Mouse (Mus musculus): ENCODE measurements around the gene Srgap3. TPM values are rescaled to one million over a fixed set of nuclear protein-coding genes. Genes with fewer than 3 reads are reported as not detected.

Srgap3 gene
- polyA plus RNA-seq, 2 experiments, result 8.4 to 14.3 TPM

DNA sequence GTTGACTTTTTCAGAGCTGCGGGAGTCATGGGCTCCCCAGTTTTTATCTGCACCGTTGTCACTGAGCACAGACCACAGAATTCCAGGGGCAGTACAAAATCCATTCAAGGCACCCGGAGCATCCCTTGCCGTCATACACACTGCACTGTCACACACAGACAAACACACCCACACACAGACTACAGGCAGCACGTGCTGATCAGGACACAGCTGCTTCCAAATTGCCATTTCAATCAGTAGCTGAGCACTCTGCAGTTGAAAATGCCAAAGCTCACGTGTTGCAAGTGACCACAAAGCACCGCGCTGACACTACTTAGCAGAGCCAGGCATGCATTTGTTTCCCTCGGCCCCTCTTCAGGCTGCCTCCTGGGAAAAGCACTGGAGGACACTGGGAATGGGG lies 7.8 kb downstream of the Srgap3 start:
- no peak for ATAC-seq (ENCODE audit: low FRiP score, low read depth)
- H3K9me3 ChIP-seq (ENCODE audit: control insufficient read depth, low read length), result no peaks in the 10 kb centered on the region; the same call in 1 of the 2 replicates
- no peak for TF ChIP-seq POLR2A (IDR thresholded peaks at IDR 0.05; ENCODE audit: borderline replicate concordance, extremely low read depth, insufficient read depth, insufficient read length)
- DNase-seq (ENCODE audit: low spot score), result no peak
- H3K27ac ChIP-seq (replicated peaks; ENCODE audit: low read depth, low read length), result no peak overlapping the region
- no peaks in the 10 kb centered on the region for H3K36me3 ChIP-seq (ENCODE audit: control insufficient read depth, insufficient read depth, low read length)
- H3K4me1 ChIP-seq (ENCODE audit: control insufficient read depth, insufficient read depth, low read length), result peaks cover 3% of the 10 kb centered on the region; the same call in 1 of the 2 replicates
- H3K4me3 ChIP-seq (replicated peaks; ENCODE audit: low read length), result no peak overlapping the region
- H3K9ac ChIP-seq (ENCODE audit: low read depth, low read length, severe bottlenecking), result no peak overlapping the region
- H3K27me3 ChIP-seq (ENCODE audit: control insufficient read depth, insufficient read depth, low read length), result no peaks in the 10 kb centered on the region
- no peak overlapping the region for H3K4me2 ChIP-seq (replicated peaks; ENCODE audit: low read depth, low read length, severe bottlenecking)
- 91% methylated on average over 9 of the region's 9 CpGs for WGBS

DNA sequence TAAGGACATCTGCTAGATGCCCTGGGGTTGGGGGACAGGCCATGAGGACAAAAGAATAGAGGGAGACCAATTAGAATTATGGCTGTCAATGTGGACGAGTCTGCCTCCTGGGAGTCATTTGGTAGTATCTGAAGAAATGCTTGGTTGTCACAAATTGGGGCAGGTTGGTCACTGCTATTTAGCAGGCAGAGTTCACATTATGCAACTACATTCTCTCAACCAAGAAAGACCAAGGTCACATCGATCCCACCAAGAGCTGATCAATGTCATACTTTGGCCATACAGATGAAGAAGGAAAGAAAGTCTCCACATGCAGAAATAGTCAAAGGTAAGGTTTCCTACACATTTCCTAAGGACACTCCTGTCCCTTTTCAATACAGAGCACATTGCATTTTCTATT lies 9.3 kb downstream of the Srgap3 start:
- no peak for TF ChIP-seq POLR2A (IDR thresholded peaks at IDR 0.05; ENCODE audit: borderline replicate concordance, extremely low read depth, insufficient read depth, insufficient read length)
- no peak overlapping the region for H3K27ac ChIP-seq (replicated peaks; ENCODE audit: low read depth, low read length)
- H3K4me2 ChIP-seq (replicated peaks; ENCODE audit: low read depth, low read length, severe bottlenecking), result no peak overlapping the region
- H3K27me3 ChIP-seq (ENCODE audit: control insufficient read depth, insufficient read depth, low read length), result no peaks in the 10 kb centered on the region
- WGBS, result 89% methylated on average over 2 of the region's 2 CpGs
- 0 out of 2 replicates have a peak, but pooled peaks cover 3% of the 10 kb centered on the region for H3K4me1 ChIP-seq (ENCODE audit: control insufficient read depth, insufficient read depth, low read length)
- H3K4me3 ChIP-seq (replicated peaks; ENCODE audit: low read length), result no peak overlapping the region
- H3K9me3 ChIP-seq (ENCODE audit: control insufficient read depth, low read length), result no peaks in the 10 kb centered on the region; the same call in 1 of the 2 replicates
- ATAC-seq (ENCODE audit: low FRiP score, low read depth) (no peak), DNase-seq (ENCODE audit: low spot score) (no peak)
- H3K36me3 ChIP-seq (ENCODE audit: control insufficient read depth, insufficient read depth, low read length), result no peaks in the 10 kb centered on the region
- no peak overlapping the region for H3K9ac ChIP-seq (ENCODE audit: low read depth, low read length, severe bottlenecking)

DNA sequence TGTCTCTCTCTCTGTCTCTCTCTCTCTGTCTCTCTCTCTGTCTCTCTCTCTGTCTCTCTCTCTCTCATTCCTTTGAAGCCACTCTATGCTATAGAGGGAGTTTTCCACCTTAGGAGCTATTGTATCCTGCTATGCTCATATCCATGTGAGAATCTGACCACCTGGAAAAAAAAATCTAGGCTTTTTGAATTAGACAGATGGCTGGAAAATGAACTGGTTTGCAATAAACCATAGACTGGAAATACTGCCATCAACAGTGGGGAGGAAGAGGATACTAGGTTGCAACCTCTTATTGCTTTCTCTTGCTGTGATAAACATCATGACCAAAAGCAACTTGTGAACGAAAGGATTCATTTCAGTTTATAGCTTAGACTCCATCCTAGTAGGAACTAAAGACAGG lies 12.6 kb downstream of the Srgap3 start:
- no peak for ATAC-seq (ENCODE audit: low FRiP score, low read depth)
- Histone ChIP-seq H3K27me3 (ENCODE audit: control insufficient read depth, insufficient read depth, low read length) (no peaks in the 10 kb centered on the region), H3K4me3 (replicated peaks; ENCODE audit: low read length) (no peak overlapping the region), H3K27ac (replicated peaks; ENCODE audit: low read depth, low read length) (no peak overlapping the region), H3K9me3 (ENCODE audit: control insufficient read depth, low read length) (no peaks in the 10 kb centered on the region; the same call in 1 of the 2 replicates), H3K36me3 (ENCODE audit: control insufficient read depth, insufficient read depth, low read length) (no peaks in the 10 kb centered on the region), H3K4me1 (ENCODE audit: control insufficient read depth, insufficient read depth, low read length) (0 out of 2 replicates have a peak, but pooled peaks cover 5% of the 10 kb centered on the region), H3K9ac (ENCODE audit: low read depth, low read length, severe bottlenecking) (no peak overlapping the region), H3K4me2 (replicated peaks; ENCODE audit: low read depth, low read length, severe bottlenecking) (no peak overlapping the region)
- no peak for TF ChIP-seq POLR2A (IDR thresholded peaks at IDR 0.05; ENCODE audit: borderline replicate concordance, extremely low read depth, insufficient read depth, insufficient read length)
- DNase-seq (ENCODE audit: low spot score), result no peak
- WGBS, result 41% methylated on average over 1 of the region's 1 CpGs

DNA sequence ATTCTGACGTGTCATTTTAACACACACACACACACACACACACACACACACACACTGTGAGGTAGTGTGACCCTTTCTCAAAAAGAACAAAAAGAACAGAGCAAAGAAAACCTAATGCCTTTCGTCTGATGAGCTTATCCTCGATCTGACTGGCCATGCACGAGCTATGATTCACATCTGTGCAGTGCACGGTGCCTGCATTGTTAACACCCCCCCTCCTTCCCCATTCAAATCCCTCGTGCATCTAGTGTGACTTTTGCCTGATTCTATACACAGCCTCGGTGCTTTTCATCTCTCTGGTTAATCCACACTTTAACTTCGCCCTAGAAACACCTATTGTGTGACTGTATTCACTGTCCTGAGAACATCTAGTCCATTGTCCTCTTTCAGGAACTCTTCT lies 14.5 kb downstream of the Srgap3 start:
- no peak for DNase-seq (ENCODE audit: low spot score)
- Histone ChIP-seq H3K9ac (ENCODE audit: low read depth, low read length, severe bottlenecking) (no peak overlapping the region), H3K4me2 (replicated peaks; ENCODE audit: low read depth, low read length, severe bottlenecking) (no peak overlapping the region), H3K36me3 (ENCODE audit: control insufficient read depth, insufficient read depth, low read length) (no peaks in the 10 kb centered on the region), H3K27ac (replicated peaks; ENCODE audit: low read depth, low read length) (no peak overlapping the region), H3K27me3 (ENCODE audit: control insufficient read depth, insufficient read depth, low read length) (no peaks in the 10 kb centered on the region), H3K4me3 (replicated peaks; ENCODE audit: low read length) (no peak overlapping the region), H3K9me3 (ENCODE audit: control insufficient read depth, low read length) (no peaks in the 10 kb centered on the region), H3K4me1 (ENCODE audit: control insufficient read depth, insufficient read depth, low read length) (0 out of 2 replicates have a peak, but pooled peaks cover 5% of the 10 kb centered on the region)
- ATAC-seq (ENCODE audit: low FRiP score, low read depth), result no peak
- WGBS, result 59% methylated on average over 8 of the region's 8 CpGs
- TF ChIP-seq POLR2A (IDR thresholded peaks at IDR 0.05; ENCODE audit: borderline replicate concordance, extremely low read depth, insufficient read depth, insufficient read length), result no peak

DNA sequence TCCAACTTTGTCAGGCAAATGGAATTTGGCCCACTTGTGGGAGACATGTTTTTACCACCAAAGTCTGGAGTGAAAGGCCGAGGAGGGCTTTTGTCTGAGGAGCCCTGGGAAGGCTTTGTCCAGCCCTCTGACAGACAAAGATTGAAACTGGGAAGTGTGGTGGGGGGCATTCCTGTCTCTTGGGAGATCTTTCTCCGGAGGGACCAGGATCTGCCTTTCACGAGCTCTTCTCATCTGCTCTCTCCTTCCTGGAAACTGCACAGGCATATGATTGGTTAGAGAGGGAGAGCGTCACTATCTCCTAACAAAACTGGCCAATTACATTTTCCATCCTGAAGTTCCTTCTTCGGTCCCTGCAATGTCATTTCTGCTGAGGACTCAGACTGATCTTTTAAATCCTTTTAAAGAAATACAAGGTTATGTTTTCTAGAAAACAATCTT lies 17.0 kb downstream of the Srgap3 start:
- peaks cover 19% of the 10 kb centered on the region for H3K4me1 ChIP-seq (ENCODE audit: control insufficient read depth, insufficient read depth, low read length)
- TF ChIP-seq POLR2A (IDR thresholded peaks at IDR 0.05; ENCODE audit: borderline replicate concordance, extremely low read depth, insufficient read depth, insufficient read length), result no peak
- H3K9ac ChIP-seq (ENCODE audit: low read depth, low read length, severe bottlenecking), result no peak overlapping the region
- no peaks in the 10 kb centered on the region for H3K9me3 ChIP-seq (ENCODE audit: control insufficient read depth, low read length)
- H3K4me2 ChIP-seq (replicated peaks; ENCODE audit: low read depth, low read length, severe bottlenecking), result no peak overlapping the region
- no peak for ATAC-seq (ENCODE audit: low FRiP score, low read depth)
- H3K27ac ChIP-seq (replicated peaks; ENCODE audit: low read depth, low read length), result no peak overlapping the region
- no peaks in the 10 kb centered on the region for H3K36me3 ChIP-seq (ENCODE audit: control insufficient read depth, insufficient read depth, low read length)
- no peak overlapping the region for H3K4me3 ChIP-seq (replicated peaks; ENCODE audit: low read length)
- no peak for DNase-seq (ENCODE audit: low spot score)
- H3K27me3 ChIP-seq (ENCODE audit: control insufficient read depth, insufficient read depth, low read length), result no peaks in the 10 kb centered on the region
- WGBS, result 67% methylated on average over 5 of the region's 5 CpGs
